Mouse (Mus musculus) brain, embryonic 14.5 days (tissue): ENCODE data around the gene Pcmtd2.

Source experiments
- CTCF ChIP-seq: fragments of 200-500 bp; IDR thresholded peaks from 2 replicates; pipeline ENCODE4 v1.5.1; 2012; ENCODE audit warnings: inconsistent platforms, mild to moderate bottlenecking, moderate library complexity, borderline replicate concordance; ENCODE audit not compliant: insufficient read depth, insufficient read length; ENCODE audit errors: extremely low read depth
- POLR2A ChIP-seq: fragments of 200-500 bp; IDR thresholded peaks from 2 replicates; pipeline ENCODE4 v1.6.1; 2012; ENCODE audit warnings: mild to moderate bottlenecking, inconsistent platforms, borderline replicate concordance; ENCODE audit not compliant: poor library complexity, insufficient read depth, insufficient read length, severe bottlenecking; ENCODE audit errors: extremely low read depth

DNA sequence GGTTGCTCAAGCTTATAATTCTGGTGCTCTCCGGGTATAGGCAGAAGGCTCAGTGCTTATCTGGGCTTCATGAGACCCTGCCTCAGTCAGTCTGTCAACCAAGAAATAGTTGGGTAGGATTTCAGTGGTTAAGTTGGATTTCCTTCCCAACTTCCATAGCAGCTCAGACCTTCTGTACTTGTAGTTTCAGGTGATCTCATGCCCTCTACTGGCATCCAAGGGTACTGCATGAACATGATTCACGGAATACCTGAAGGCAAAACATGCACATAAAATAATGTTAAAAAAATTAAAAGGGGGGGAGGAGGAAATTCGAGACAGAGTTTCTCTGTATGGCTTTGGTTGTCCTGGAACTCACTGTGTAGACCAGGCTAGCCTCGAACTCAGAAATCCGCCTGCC, 29.3 kb downstream of the Pcmtd2 start:
- TF ChIP-seq POLR2A = no peak
- peak; percentile 79; the same call in 1 of the 2 replicates for TF ChIP-seq CTCF
